Mouse (Mus musculus): ENCODE measurements around the gene Abhd12. TPM values are rescaled to one million over a fixed set of nuclear protein-coding genes. Genes with fewer than 3 reads are reported as not detected.

The Abhd12 gene
- polyA plus RNA-seq, 1 experiment from 2014 or later = 73.2 TPM

GRCm38 (mm10) chr2:150841109-150841508 lies 63.4 kb downstream of the Abhd12 start:
- H3K4me2 ChIP-seq (replicated peaks; ENCODE audit: low read depth) = no peak overlapping the region
- H3K4me1 ChIP-seq (replicated peaks; ENCODE audit: control insufficient read depth, insufficient read depth) = no peaks in the 10 kb centered on the region
- peaks cover 2% of the 10 kb centered on the region; the same call in 1 of the 2 replicates for H3K36me3 ChIP-seq (ENCODE audit: control insufficient read depth, insufficient read depth, low read length)
- TF ChIP-seq CTCF (IDR thresholded peaks at IDR 0.05; ENCODE audit: low read depth) (no peak), EP300 (optimal IDR thresholded peaks at IDR 0.05) (no peak)
- H3K27ac ChIP-seq (replicated peaks) = no peak overlapping the region
- H3K4me3 ChIP-seq (ENCODE audit: low read depth, low read length) = no peak overlapping the region
- no peak for DNase-seq (ENCODE audit: low spot score)
- H3K9ac ChIP-seq (ENCODE audit: low read length) = no peak overlapping the region
- no peaks in the 10 kb centered on the region for H3K27me3 ChIP-seq (ENCODE audit: control insufficient read depth, insufficient read depth, low read length)
- WGBS = 64% methylated on average over 11 of the region's 11 CpGs
- no peak for ATAC-seq (ENCODE audit: low FRiP score, low TSS enrichment)
- no peaks in the 10 kb centered on the region for H3K9me3 ChIP-seq (ENCODE audit: control insufficient read depth, low read length)

DNA sequence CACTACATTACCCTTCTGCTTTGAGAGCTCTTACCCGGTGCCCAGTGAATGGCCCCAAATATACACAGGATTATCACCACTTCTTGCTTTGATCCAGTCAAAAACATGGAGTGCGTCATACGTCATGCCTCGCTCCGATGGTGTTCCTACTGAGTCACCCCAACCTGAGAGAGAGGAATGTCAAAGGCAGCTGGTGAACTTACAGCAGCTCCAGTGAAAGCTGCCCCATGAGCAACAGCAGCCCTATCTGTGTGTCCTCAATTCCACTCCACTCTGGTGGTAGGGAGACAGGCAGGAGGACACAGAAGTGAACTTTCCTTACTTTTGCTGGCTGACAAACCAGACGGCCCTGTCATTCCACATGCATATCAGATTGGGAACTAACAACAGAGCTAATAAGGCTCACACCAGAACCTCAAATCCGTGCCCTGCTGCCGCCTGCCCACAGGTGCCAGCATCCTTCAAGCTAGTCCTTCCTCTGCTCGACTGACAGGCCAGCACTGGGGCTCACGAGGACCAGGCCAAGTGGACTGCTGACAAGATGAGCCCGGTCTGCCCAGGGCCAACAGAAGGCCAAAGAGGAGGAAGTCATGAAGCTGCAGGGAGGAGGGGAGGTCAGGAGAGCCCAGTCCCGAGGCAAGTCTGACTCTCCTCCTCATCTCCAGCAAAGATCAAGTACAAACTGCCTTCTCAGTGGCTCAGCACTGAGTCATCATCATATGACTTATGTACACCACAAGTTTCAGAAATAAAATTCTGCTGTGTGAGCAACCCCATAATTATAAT lies 64.7 kb downstream of the Abhd12 start:
- no peaks in the 10 kb centered on the region for H3K36me3 ChIP-seq (ENCODE audit: control insufficient read depth, insufficient read depth, low read length)
- no peaks in the 10 kb centered on the region for H3K27me3 ChIP-seq (ENCODE audit: control insufficient read depth, insufficient read depth, low read length)
- TF ChIP-seq CTCF (IDR thresholded peaks at IDR 0.05; ENCODE audit: low read depth) = no peak
- no peak for TF ChIP-seq EP300 (optimal IDR thresholded peaks at IDR 0.05)
- ATAC-seq (ENCODE audit: low FRiP score, low TSS enrichment) (peak; percentile 71; the same call in 1 of the 2 replicates), DNase-seq (ENCODE audit: low spot score) (no peak)
- no peak overlapping the region for H3K4me3 ChIP-seq (ENCODE audit: low read depth, low read length)
- 70% methylated on average over 12 of the region's 12 CpGs for WGBS
- 0 out of 2 replicates have a peak overlapping the region, but pooled peaks have one; percentile 35 for H3K27ac ChIP-seq (replicated peaks)
- no peak overlapping the region for H3K9ac ChIP-seq (ENCODE audit: low read length)
- no peaks in the 10 kb centered on the region for H3K4me1 ChIP-seq (replicated peaks; ENCODE audit: control insufficient read depth, insufficient read depth)
- no peak overlapping the region for H3K4me2 ChIP-seq (replicated peaks; ENCODE audit: low read depth)
- H3K9me3 ChIP-seq (ENCODE audit: control insufficient read depth, low read length) = no peaks in the 10 kb centered on the region

DNA sequence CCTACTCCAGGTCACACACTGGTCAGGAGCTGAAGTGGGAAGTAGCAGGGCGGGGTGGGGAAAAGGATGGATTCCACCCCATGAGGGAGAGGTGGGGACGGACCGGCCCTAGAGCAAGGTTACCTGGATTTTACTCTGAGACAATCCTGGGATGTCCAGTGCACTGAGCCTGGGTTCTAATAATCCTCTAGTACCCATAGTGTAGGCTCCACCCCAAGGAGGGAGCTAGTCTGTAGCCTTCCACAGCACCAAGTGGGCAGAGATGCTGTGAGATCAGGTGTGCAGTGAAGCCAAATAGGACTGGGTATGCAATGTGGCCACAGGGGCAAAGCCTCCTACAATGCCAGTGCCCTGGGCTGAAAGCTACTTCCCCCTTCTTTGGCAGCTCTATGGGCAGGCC lies 66.8 kb downstream of the Abhd12 start:
- H3K36me3 ChIP-seq (ENCODE audit: control insufficient read depth, insufficient read depth, low read length) = no peaks in the 10 kb centered on the region; the same call in 1 of the 2 replicates
- H3K27ac ChIP-seq (replicated peaks) = no peak overlapping the region
- no peak for TF ChIP-seq CTCF (IDR thresholded peaks at IDR 0.05; ENCODE audit: low read depth)
- no peak for TF ChIP-seq EP300 (optimal IDR thresholded peaks at IDR 0.05)
- H3K4me1 ChIP-seq (replicated peaks; ENCODE audit: control insufficient read depth, insufficient read depth) = no peaks in the 10 kb centered on the region
- WGBS = 91% methylated on average over 3 of the region's 3 CpGs
- ATAC-seq (ENCODE audit: low FRiP score, low TSS enrichment) (no peak), DNase-seq (ENCODE audit: low spot score) (no peak)
- no peak overlapping the region for H3K9ac ChIP-seq (ENCODE audit: low read length)
- H3K9me3 ChIP-seq (ENCODE audit: control insufficient read depth, low read length) = no peaks in the 10 kb centered on the region
- H3K27me3 ChIP-seq (ENCODE audit: control insufficient read depth, insufficient read depth, low read length) = no peaks in the 10 kb centered on the region
- no peak overlapping the region for H3K4me3 ChIP-seq (ENCODE audit: low read depth, low read length)
- no peak overlapping the region for H3K4me2 ChIP-seq (replicated peaks; ENCODE audit: low read depth)

DNA sequence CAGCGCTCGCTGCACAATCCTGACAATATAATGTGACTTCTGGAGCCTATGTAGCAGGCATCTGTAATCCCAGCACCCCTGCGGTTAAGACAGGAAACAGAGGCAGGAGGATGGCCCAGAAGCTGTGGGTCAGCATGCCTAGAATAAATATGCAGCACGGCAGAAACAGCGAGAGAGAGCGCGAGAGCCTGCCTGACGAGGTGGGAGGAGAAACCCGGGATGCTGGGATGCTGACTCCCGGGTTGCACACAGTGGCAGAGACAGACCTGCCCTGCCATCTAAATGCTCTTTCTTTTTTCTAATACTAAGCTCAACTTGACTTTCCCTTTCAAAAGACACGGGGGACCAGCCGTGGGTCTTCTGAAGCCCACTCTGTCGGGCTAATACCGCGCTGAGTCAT lies 67.6 kb downstream of the Abhd12 start:
- TF ChIP-seq CTCF (IDR thresholded peaks at IDR 0.05; ENCODE audit: low read depth) (no peak), EP300 (optimal IDR thresholded peaks at IDR 0.05) (no peak)
- ATAC-seq (ENCODE audit: low FRiP score, low TSS enrichment) = no peak
- H3K27me3 ChIP-seq (ENCODE audit: control insufficient read depth, insufficient read depth, low read length) = no peaks in the 10 kb centered on the region
- no peak overlapping the region for H3K9ac ChIP-seq (ENCODE audit: low read length)
- no peak for DNase-seq (ENCODE audit: low spot score)
- H3K36me3 ChIP-seq (ENCODE audit: control insufficient read depth, insufficient read depth, low read length) = peaks cover 3% of the 10 kb centered on the region; the same call in 1 of the 2 replicates
- H3K4me1 ChIP-seq (replicated peaks; ENCODE audit: control insufficient read depth, insufficient read depth) = no peaks in the 10 kb centered on the region
- H3K4me2 ChIP-seq (replicated peaks; ENCODE audit: low read depth) = no peak overlapping the region
- H3K4me3 ChIP-seq (ENCODE audit: low read depth, low read length) = no peak overlapping the region
- 66% methylated on average over 15 of the region's 15 CpGs for WGBS
- H3K9me3 ChIP-seq (ENCODE audit: control insufficient read depth, low read length) = no peaks in the 10 kb centered on the region
- no peak overlapping the region for H3K27ac ChIP-seq (replicated peaks)

DNA sequence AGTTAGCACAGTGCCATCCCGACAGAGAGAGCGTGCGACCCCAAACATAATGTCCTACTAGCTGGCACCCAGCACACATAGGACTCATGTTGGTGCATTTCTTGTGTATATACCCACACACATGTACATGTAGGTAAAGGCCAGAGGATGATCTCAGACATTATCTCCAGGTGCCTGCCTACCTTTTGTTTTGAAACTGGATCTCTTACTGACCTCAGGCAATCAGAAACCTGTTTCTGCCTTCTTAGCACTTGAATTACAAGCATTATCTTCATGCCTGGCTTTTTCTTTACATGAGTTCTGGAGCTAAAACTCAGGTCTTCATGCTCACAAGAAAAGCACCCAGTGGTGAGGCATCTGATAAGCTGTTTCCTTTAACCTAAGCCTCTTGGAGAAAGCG lies 68.6 kb downstream of the Abhd12 start:
- Histone ChIP-seq H3K4me3 (ENCODE audit: low read depth, low read length) (no peak overlapping the region), H3K9me3 (ENCODE audit: control insufficient read depth, low read length) (no peaks in the 10 kb centered on the region), H3K4me2 (replicated peaks; ENCODE audit: low read depth) (no peak overlapping the region), H3K27ac (replicated peaks) (no peak overlapping the region), H3K9ac (ENCODE audit: low read length) (no peak overlapping the region), H3K4me1 (replicated peaks; ENCODE audit: control insufficient read depth, insufficient read depth) (no peaks in the 10 kb centered on the region), H3K27me3 (ENCODE audit: control insufficient read depth, insufficient read depth, low read length) (no peaks in the 10 kb centered on the region), H3K36me3 (ENCODE audit: control insufficient read depth, insufficient read depth, low read length) (peaks cover 9% of the 10 kb centered on the region; the same call in 1 of the 2 replicates)
- TF ChIP-seq CTCF (IDR thresholded peaks at IDR 0.05; ENCODE audit: low read depth) = no peak
- no peak for TF ChIP-seq EP300 (optimal IDR thresholded peaks at IDR 0.05)
- 93% methylated on average over 4 of the region's 4 CpGs for WGBS
- DNase-seq (ENCODE audit: low spot score) (no peak), ATAC-seq (ENCODE audit: low FRiP score, low TSS enrichment) (no peak)

GRCm38 (mm10) chr2:150834616-150835015 lies 69.9 kb downstream of the Abhd12 start:
- 88% methylated on average over 7 of the region's 7 CpGs for WGBS
- H3K36me3 ChIP-seq (ENCODE audit: control insufficient read depth, insufficient read depth, low read length) = peaks cover 19% of the 10 kb centered on the region
- no peaks in the 10 kb centered on the region for H3K9me3 ChIP-seq (ENCODE audit: control insufficient read depth, low read length)
- H3K4me1 ChIP-seq (replicated peaks; ENCODE audit: control insufficient read depth, insufficient read depth) = no peaks in the 10 kb centered on the region
- DNase-seq (ENCODE audit: low spot score) = no peak
- H3K27ac ChIP-seq (replicated peaks) = no peak overlapping the region
- no peak overlapping the region for H3K9ac ChIP-seq (ENCODE audit: low read length)
- H3K27me3 ChIP-seq (ENCODE audit: control insufficient read depth, insufficient read depth, low read length) = no peaks in the 10 kb centered on the region
- ATAC-seq (ENCODE audit: low FRiP score, low TSS enrichment) = no peak
- TF ChIP-seq EP300 (optimal IDR thresholded peaks at IDR 0.05) (no peak), CTCF (IDR thresholded peaks at IDR 0.05; ENCODE audit: low read depth) (no peak)
- no peak overlapping the region for H3K4me2 ChIP-seq (replicated peaks; ENCODE audit: low read depth)
- H3K4me3 ChIP-seq (ENCODE audit: low read depth, low read length) = no peak overlapping the region

Measured in stomach, postnatal 0 days (tissue).